Mouse (Mus musculus): Measurements from ENCODE around the gene Zfp644. TPM values are rescaled to one million over a fixed set of nuclear protein-coding genes. Genes with fewer than 3 reads are reported as not detected.

Gene Zfp644
- total and polyA plus RNA-seq, 3 experiments, result 15.1 to 28.7 (median 17.7) TPM

DNA sequence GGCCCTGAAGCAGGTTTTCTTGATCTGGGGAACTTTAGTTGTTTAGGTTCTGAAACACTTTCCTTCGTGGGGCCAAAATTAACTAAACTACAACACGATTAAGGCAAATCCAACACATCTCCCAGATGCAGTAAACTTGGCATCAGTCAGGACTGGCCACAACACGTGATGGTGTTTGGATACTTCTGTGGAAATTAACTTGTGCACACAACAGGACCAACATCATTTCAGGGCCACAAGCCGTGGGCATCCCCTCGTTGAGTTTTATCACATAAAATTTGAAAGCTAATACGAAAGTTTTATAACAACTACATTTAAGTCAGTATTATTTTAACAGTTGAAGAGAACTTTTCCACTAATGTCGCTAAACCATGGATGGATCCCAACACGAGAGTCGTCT, 1.9 kb downstream of the Zfp644 start:
- no peak for DNase-seq (ENCODE audit: extremely low read depth)
- peak overlapping the region; percentile 82 for H3K9ac ChIP-seq (ENCODE audit: insufficient read depth, low read depth)
- no peaks in the 10 kb centered on the region for H3K9me3 ChIP-seq (replicated peaks; ENCODE audit: low read length)
- peaks cover 4 to 29% of the 10 kb centered on the region in 2 experiments for H3K36me3 ChIP-seq (replicated peaks in 1 of 2; ENCODE audit: control insufficient read depth in 1 of 2, insufficient read depth in 1 of 2, low read length in 1 of 2)
- TF ChIP-seq ELF1 (IDR thresholded peaks at IDR 0.05; ENCODE audit: low read depth, low read length) (no peak), RAD21 (IDR thresholded peaks at IDR 0.05; ENCODE audit: low read depth, low read length) (no peak), HCFC1 (IDR thresholded peaks at IDR 0.05; ENCODE audit: low read depth, low read length) (no peak), KAT2A (IDR thresholded peaks at IDR 0.05; ENCODE audit: insufficient replicate concordance, low read length) (no peak), MEF2A (IDR thresholded peaks at IDR 0.05; ENCODE audit: borderline replicate concordance, low read depth, low read length) (no peak), POLR2A (IDR thresholded peaks at IDR 0.05; ENCODE audit: low read depth, low read length) (no peak), MYC (IDR thresholded peaks at IDR 0.05; ENCODE audit: low read depth, low read length) (no peak), USF2 (conservative IDR thresholded peaks at IDR 0.05; ENCODE audit: low read depth, low read length) (no peak), PAX5 (IDR thresholded peaks at IDR 0.05; ENCODE audit: low read length) (no peak), MAFK (IDR thresholded peaks at IDR 0.05; ENCODE audit: insufficient replicate concordance, low read length) (no peak), MAZ (IDR thresholded peaks at IDR 0.05; ENCODE audit: low read depth, low read length) (no peak), NRF1 (IDR thresholded peaks at IDR 0.05; ENCODE audit: low read depth, low read length) (no peak), MAX (IDR thresholded peaks at IDR 0.05; ENCODE audit: low read length) (no peak), SMC3 (IDR thresholded peaks at IDR 0.05; ENCODE audit: low read depth, low read length) (no peak), ZC3H11A (IDR thresholded peaks at IDR 0.05; ENCODE audit: low read depth, low read length) (no peak)
- in situ Hi-C loops (cut with MboI; ENCODE audit: low pct_ligation_motif_present, low pct_unique_long_range_greater_than_20kb, low sequenced_read_pairs) (no loop called here), dilution Hi-C loops (cut with MboI; ENCODE audit: extremely low pct_ligation_motif_present, extremely low pct_unique_long_range_greater_than_20kb, low sequenced_read_pairs) (no loop called here)
- peaks cover 2 to 38% of the 10 kb centered on the region in 2 experiments; a peak in 3 of 4 replicates for H3K4me1 ChIP-seq (ENCODE audit: control insufficient read depth in 1 of 2, insufficient read depth in 2 of 2)
- no peaks in the 10 kb centered on the region for H3K27me3 ChIP-seq (replicated peaks)
- no peak overlapping the region for H3K27ac ChIP-seq (ENCODE audit: insufficient read depth, low read depth)
- peak overlapping the region; percentile 96 for H3K4me2 ChIP-seq (ENCODE audit: insufficient read depth, low read depth, poor library complexity, severe bottlenecking)
- H3K4me3 ChIP-seq (replicated peaks in 1 of 3; ENCODE audit: low read depth in 2 of 3, low read length in 2 of 3, poor library complexity in 1 of 3), result peak overlapping the region; percentile 71 to 86 (median 76)
- peaks cover 36% of the 10 kb centered on the region for H3K79me2 ChIP-seq (replicated peaks; ENCODE audit: control insufficient read depth, extremely low read depth, insufficient read depth, poor library complexity, severe bottlenecking)

DNA sequence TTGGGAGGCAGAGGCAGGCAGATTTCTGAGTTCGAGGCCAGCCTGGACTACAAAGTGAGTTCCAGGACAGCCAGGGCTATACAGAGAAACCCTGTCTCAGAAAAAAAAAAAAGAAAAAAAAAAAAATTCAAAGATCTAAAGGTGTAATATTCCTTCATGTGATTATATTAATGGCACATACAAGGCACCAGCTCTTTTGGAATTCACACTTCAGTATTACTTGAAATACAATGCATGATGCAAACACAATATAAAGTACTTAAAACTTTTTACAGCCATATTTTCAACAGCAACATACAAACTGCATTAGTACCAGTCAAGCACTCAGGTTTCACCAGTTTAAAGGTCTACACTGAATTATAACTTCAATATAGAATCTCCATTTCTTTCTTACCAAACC, 2.4 kb downstream of the Zfp644 start:
- in situ Hi-C loops (cut with MboI; ENCODE audit: low pct_ligation_motif_present, low pct_unique_long_range_greater_than_20kb, low sequenced_read_pairs) (no loop called here), dilution Hi-C loops (cut with MboI; ENCODE audit: extremely low pct_ligation_motif_present, extremely low pct_unique_long_range_greater_than_20kb, low sequenced_read_pairs) (no loop called here)
- Histone ChIP-seq H3K36me3 (replicated peaks in 1 of 2; ENCODE audit: control insufficient read depth in 1 of 2, insufficient read depth in 1 of 2, low read length in 1 of 2) (peaks cover 4 to 30% of the 10 kb centered on the region in 2 experiments), H3K79me2 (replicated peaks; ENCODE audit: control insufficient read depth, extremely low read depth, insufficient read depth, poor library complexity, severe bottlenecking) (peaks cover 36% of the 10 kb centered on the region), H3K27ac (ENCODE audit: insufficient read depth, low read depth) (no peak overlapping the region), H3K4me3 (replicated peaks in 1 of 3; ENCODE audit: low read depth in 2 of 3, low read length in 2 of 3, poor library complexity in 1 of 3) (peak overlapping the region in 1 of 3 experiments; percentile 86), H3K4me1 (ENCODE audit: control insufficient read depth in 1 of 2, insufficient read depth in 2 of 2) (peaks cover 2 to 38% of the 10 kb centered on the region in 2 experiments; a peak in 3 of 4 replicates), H3K27me3 (replicated peaks) (no peaks in the 10 kb centered on the region), H3K9me3 (replicated peaks; ENCODE audit: low read length) (no peaks in the 10 kb centered on the region), H3K4me2 (ENCODE audit: insufficient read depth, low read depth, poor library complexity, severe bottlenecking) (peak overlapping the region; percentile 96; the same call in 1 of the 2 replicates), H3K9ac (ENCODE audit: insufficient read depth, low read depth) (peak overlapping the region; percentile 82)
- DNase-seq (ENCODE audit: extremely low read depth), result no peak
- no peak for TF ChIP-seq CTCF (conservative IDR thresholded peaks at IDR 0.05 in 1 of 2, IDR thresholded peaks at IDR 0.05 in 1 of 2; ENCODE audit: low read depth in 2 of 2, low read length in 2 of 2)
- TF ChIP-seq ELF1 (IDR thresholded peaks at IDR 0.05; ENCODE audit: low read depth, low read length), result no peak
- no peak for TF ChIP-seq TBP (conservative IDR thresholded peaks at IDR 0.05; ENCODE audit: low read depth, low read length)
- TF ChIP-seq IRF4 (IDR thresholded peaks at IDR 0.05; ENCODE audit: low read depth, low read length), result no peak
- no peak for TF ChIP-seq ZC3H11A (IDR thresholded peaks at IDR 0.05; ENCODE audit: low read depth, low read length)
- TF ChIP-seq KAT2A (IDR thresholded peaks at IDR 0.05; ENCODE audit: insufficient replicate concordance, low read length), result no peak
